Mouse (Mus musculus): ENCODE results near the gene Fuca2.

DNA sequence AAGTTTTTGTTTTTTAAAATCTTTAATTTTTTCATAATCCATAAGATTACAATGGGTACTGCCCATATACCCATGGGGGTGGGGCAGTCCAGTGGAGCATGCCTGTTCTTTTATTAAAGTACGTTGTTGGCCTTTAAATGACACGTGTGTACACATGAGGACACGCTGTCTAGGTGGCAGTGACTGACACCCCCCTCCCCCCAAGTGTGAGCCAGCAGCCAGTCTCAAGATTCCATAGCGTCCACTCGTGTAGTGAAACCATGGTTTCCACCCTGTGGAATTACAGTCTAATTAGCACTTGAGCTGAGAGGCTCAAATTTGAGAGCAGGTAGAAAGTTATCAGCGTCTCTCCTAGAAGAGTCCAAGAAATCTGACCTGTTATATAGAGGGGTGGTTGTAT, 47.7 kb upstream of the Fuca2 start:
- TF ChIP-seq POLR2A (IDR thresholded peaks at IDR 0.05; ENCODE audit: control insufficient read depth, low read depth, low read length) (no peak), CTCF (IDR thresholded peaks at IDR 0.05; ENCODE audit: control insufficient read depth, insufficient read depth, insufficient replicate concordance, low read depth, low read length) (no peak)
